Mouse (Mus musculus) heart, postnatal 0 days (tissue): ENCODE data around the gene Dennd6b. TPM values are rescaled to one million over a fixed set of nuclear protein-coding genes. Genes with fewer than 3 reads are reported as not detected.
A peak's percentile ranks its signal among the peaks of the same experiment; 100 is the strongest.

Source experiments
- ATAC-seq: fragments of 200-750 bp; cut with Nextera tagmentation; 2 replicates; pipeline ENCODE4 v1.8.0; 2017; ENCODE audit warnings: low read depth, moderate number of reproducible peaks, moderate library complexity; ENCODE audit not compliant: insufficient read depth
- DNase-seq: peaks from one replicate; pipeline ENCODE4 v3.0.0-alpha.2; 2016; ENCODE audit warnings: low spot score
- H3K27ac ChIP-seq: fragments of 300-500 bp; sonication (generic); 2 replicates; pipeline ENCODE4 v1.5.1; 2014; ENCODE audit warnings: low read depth, mild to moderate bottlenecking
- H3K27me3 ChIP-seq: fragments of 300-500 bp; sonication (generic); 2 replicates; pipeline ENCODE4 v1.6.1; 2014; ENCODE audit warnings: low read length, mixed read lengths; ENCODE audit not compliant: control insufficient read depth, insufficient read depth
- H3K36me3 ChIP-seq: fragments of 300-500 bp; sonication (generic); replicated peaks from 2 replicates; pipeline ENCODE4 v1.6.1; 2014; ENCODE audit warnings: low read length, mixed read lengths; ENCODE audit not compliant: control insufficient read depth, insufficient read depth
- H3K4me1 ChIP-seq: fragments of 300-500 bp; sonication (generic); 2 replicates; pipeline ENCODE4 v1.6.1; 2014; ENCODE audit warnings: antibody characterized with exemption; ENCODE audit not compliant: control insufficient read depth, insufficient read depth
- H3K4me2 ChIP-seq: fragments of 300-500 bp; sonication (generic); 2 replicates; pipeline ENCODE4 v1.6.1; 2014; ENCODE audit warnings: low read depth, mild to moderate bottlenecking, low read length, moderate library complexity
- H3K4me3 ChIP-seq: fragments of 300-500 bp; sonication (generic); 2 replicates; pipeline ENCODE4 v1.5.1; 2014; ENCODE audit warnings: low read depth, low read length
- H3K9ac ChIP-seq: fragments of 300-500 bp; sonication (generic); replicated peaks from 2 replicates; pipeline ENCODE4 v1.6.1; 2014; ENCODE audit warnings: low read depth, low read length, mixed read lengths
- H3K9me3 ChIP-seq: fragments of 300-500 bp; sonication (generic); replicated peaks from 2 replicates; pipeline ENCODE4 v1.6.1; 2016; ENCODE audit warnings: low read length; ENCODE audit not compliant: control insufficient read depth
- CTCF ChIP-seq: IDR thresholded peaks from 2 replicates; pipeline ENCODE4 v1.5.1; 2016; ENCODE audit warnings: antibody characterized with exemption, control low read depth, low read depth
- EP300 ChIP-seq: IDR thresholded peaks from 2 replicates; pipeline ENCODE4 v1.6.1; 2016; ENCODE audit warnings: antibody characterized with exemption, low read depth
- WGBS: fragments of 180-500 bp; shearing (Covaris S2); extraction: QIAGEN DNeasy Blood & Tissue Kit; methylation state at CpG from one replicate; pipeline ENCODE4 v1.1.7; 2014; 5-methylcytosine and 5-hydroxymethylcytosine counted together
- polyA plus RNA-seq: library from polyadenylated mRNA; unstranded; fragments of >200 nt; fragmentation: Nextera tagmentation; extraction: Ambion mirVana; gene quantifications from 2 replicates; pipeline ENCODE4 v1.2.1, GENCODE M21; 2015
- total RNA-seq: library from RNA; depleted of rRNA; stranded (reverse); fragments of >200 nt; gene quantifications from 2 replicates; pipeline ENCODE4 v1.2.3, GENCODE M21; 2014; ENCODE audit warnings: low replicate concordance

Dennd6b gene
- total and polyA plus RNA-seq, 2 experiments from 2014 or later: 14.5 to 15.2 TPM

- H3K4me3 ChIP-seq: peak within 1 kb of the TSS; percentile 100
- H3K4me1 ChIP-seq: peaks cover 24% of the 10 kb centered on the region
- H3K9ac ChIP-seq: peak within 1 kb of the TSS; percentile 99
- H3K4me2 ChIP-seq: peak within 1 kb of the TSS; percentile 91
- H3K36me3 ChIP-seq: no peaks in the 10 kb centered on the region
- H3K27ac ChIP-seq: peak within 1 kb of the TSS; percentile 96
- H3K9me3 ChIP-seq: no peaks in the 10 kb centered on the region
- no peak for TF ChIP-seq EP300
- TF ChIP-seq CTCF: peak; percentile 31
- peak; percentile 86 for ATAC-seq
- 3% methylated on average over 61 of the region's 73 CpGs for WGBS
- DNase-seq: peak; percentile 86
- no peaks in the 10 kb centered on the region for H3K27me3 ChIP-seq
Measured at GRCm38 (mm10) chr15:89210915-89211715, 14.8 kb upstream of the Dennd6b start, which contains the start of gene Ppp6r2. Ppp6r2 (plus strand) TSS chr15:89211553.

- DNase-seq: peak; percentile 87
- Histone ChIP-seq H3K9me3 (no peaks in the 10 kb centered on the region), H3K27me3 (no peaks in the 10 kb centered on the region), H3K4me1 (peaks cover 15% of the 10 kb centered on the region), H3K27ac (peak overlapping the region; percentile 96), H3K4me3 (peak overlapping the region; percentile 50), H3K4me2 (peak overlapping the region; percentile 91), H3K36me3 (no peaks in the 10 kb centered on the region), H3K9ac (peak overlapping the region; percentile 24; the same call in 1 of the 2 replicates)
- ATAC-seq: peak; percentile 44
- TF ChIP-seq EP300: no peak; the same call in 1 of the 2 replicates
- TF ChIP-seq CTCF: peak; percentile 76
- WGBS: 10% methylated on average over 22 of the region's 22 CpGs
Measured at GRCm38 (mm10) chr15:89209886-89210761, 13.8 kb upstream of the Dennd6b start.

GRCm38 (mm10) chr15:89207457-89207856 is 11.2 kb upstream of the Dennd6b start:
- TF ChIP-seq EP300: no peak
- no peak for TF ChIP-seq CTCF
- Histone ChIP-seq H3K9me3 (peaks cover 11% of the 10 kb centered on the region; the same call in 1 of the 2 replicates), H3K36me3 (no peaks in the 10 kb centered on the region), H3K4me1 (peaks cover 5% of the 10 kb centered on the region), H3K27ac (no peak overlapping the region), H3K27me3 (no peaks in the 10 kb centered on the region), H3K4me2 (no peak overlapping the region), H3K4me3 (no peak overlapping the region), H3K9ac (no peak overlapping the region)
- 80% methylated on average over 4 of the region's 4 CpGs for WGBS
- DNase-seq: no peak
- ATAC-seq: no peak

- Histone ChIP-seq H3K27me3 (no peaks in the 10 kb centered on the region), H3K9me3 (no peaks in the 10 kb centered on the region), H3K27ac (peak overlapping the region; percentile 97), H3K36me3 (no peaks in the 10 kb centered on the region), H3K4me3 (peak overlapping the region; percentile 83), H3K9ac (peak overlapping the region; percentile 85; the same call in 1 of the 2 replicates), H3K4me2 (peak overlapping the region; percentile 81), H3K4me1 (peaks cover 14% of the 10 kb centered on the region; the same call in 1 of the 2 replicates)
- 66% methylated on average over 15 of the region's 15 CpGs for WGBS
- no peak for TF ChIP-seq EP300
- TF ChIP-seq CTCF: no peak
- no peak for DNase-seq
- no peak for ATAC-seq
Measured at GRCm38 (mm10) chr15:89197056-89197455, 760 bp upstream of the Dennd6b start.

GRCm38 (mm10) chr15:89195690-89196312 is 495 bp downstream of the Dennd6b start:
- 0 out of 2 replicates have a peak, but pooled peaks cover 3% of the 10 kb centered on the region for H3K36me3 ChIP-seq
- H3K9ac ChIP-seq: peak overlapping the region; percentile 85
- peak; percentile 91 for ATAC-seq
- peak; percentile 93 for DNase-seq
- H3K27me3 ChIP-seq: no peaks in the 10 kb centered on the region
- H3K4me2 ChIP-seq: peak overlapping the region; percentile 81
- H3K27ac ChIP-seq: peak overlapping the region; percentile 97
- H3K9me3 ChIP-seq: no peaks in the 10 kb centered on the region
- WGBS: under 1% methylated on average over 22 of the region's 25 CpGs
- TF ChIP-seq CTCF: no peak
- no peak for TF ChIP-seq EP300
- peak overlapping the region; percentile 83 for H3K4me3 ChIP-seq
- H3K4me1 ChIP-seq: peaks cover 14% of the 10 kb centered on the region; the same call in 1 of the 2 replicates
